ENCODE assay signal across 10 mouse cellular contexts in the genomic region with DNA sequence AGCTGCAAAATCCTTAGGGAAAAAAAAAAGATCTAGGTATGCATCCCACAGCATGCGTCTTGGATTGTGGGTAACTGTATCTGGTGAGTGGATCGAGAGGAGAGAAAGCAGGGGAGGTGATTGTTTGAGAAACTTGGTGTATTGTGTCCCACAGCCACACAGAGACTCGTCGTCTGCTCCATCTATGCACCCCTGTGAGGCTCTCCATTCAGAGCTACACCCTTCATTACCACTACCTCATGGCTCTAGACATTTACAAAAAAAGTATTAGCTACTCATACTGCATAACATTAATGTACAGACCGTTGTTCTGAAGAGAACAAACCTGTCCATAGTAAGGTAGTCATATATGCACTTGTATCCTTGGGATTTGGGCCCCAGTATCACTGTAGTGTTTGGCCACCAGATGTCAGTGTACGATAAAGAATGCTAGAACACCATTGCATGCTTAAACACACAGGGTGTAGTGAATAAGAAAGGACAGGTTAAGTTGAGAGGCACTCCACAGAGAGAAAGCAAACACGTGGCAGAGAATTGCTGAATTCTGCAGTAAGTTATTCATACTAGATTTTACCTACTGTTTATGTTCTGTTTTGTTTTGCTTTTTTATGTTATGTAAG.
DNase-seq lines count a peak whose midpoint lies in the region; ATAC-seq and TF ChIP-seq lines count a peak whose summit lies in the region.
"Had no signal": no experiment of that assay in that cellular context is flagged by ENCODE, and none has a peak within 500 bp of the region (broad histone marks: within the 10 kb centered on the region; RNA-seq: fewer than 3 reads in every experiment).

No protein-coding gene starts in this region.

- no peak for DNase-seq in cerebellum, adult 11-12 months
- DNase-seq in right cerebral cortex, adult 18-20 months, result peak; percentile 39
- no peak for DNase-seq in right cerebral cortex, postnatal 36 days (ENCODE audit: low spot score in 2 of 2)
- DNase-seq in kidney, postnatal 0 days (ENCODE audit: low spot score), result peak; percentile 59
- DNase-seq in urinary bladder, postnatal 10 days (ENCODE audit: low spot score), result no peak

- H3K9me3 ChIP-seq in kidney, postnatal 0 days (replicated peaks; ENCODE audit: low read length), result no peaks in the 10 kb centered on the region
- no peaks in the 10 kb centered on the region for H3K9me3 ChIP-seq in neural tube, embryonic 13.5 days
- H3K9me3 ChIP-seq: embryonic facial prominence, embryonic 12.5 days; stomach, embryonic 15.5 days had no signal

- H3K4me2 ChIP-seq in kidney, postnatal 0 days (ENCODE audit: low read length), result no peak overlapping the region
- no peak overlapping the region for H3K4me2 ChIP-seq in neural tube, embryonic 13.5 days
- H3K4me2 ChIP-seq: embryonic facial prominence, embryonic 12.5 days; stomach, embryonic 15.5 days had no signal

- H3K27me3 ChIP-seq in kidney, postnatal 0 days (ENCODE audit: insufficient read depth, low read length), result no peaks in the 10 kb centered on the region
- no peaks in the 10 kb centered on the region for H3K27me3 ChIP-seq in neural tube, embryonic 13.5 days
- H3K27me3 ChIP-seq: embryonic facial prominence, embryonic 12.5 days; stomach, embryonic 15.5 days had no signal

- no peak overlapping the region for H3K9ac ChIP-seq in kidney, postnatal 0 days (ENCODE audit: low read depth, low read length)
- H3K9ac ChIP-seq in neural tube, embryonic 13.5 days, result no peak overlapping the region
- H3K9ac ChIP-seq: embryonic facial prominence, embryonic 12.5 days; stomach, embryonic 15.5 days had no signal

- peak; percentile 81 for ATAC-seq in cerebellum, adult (ENCODE audit: insufficient number of reproducible peaks, low FRiP score, low TSS enrichment)
- ATAC-seq in kidney, postnatal 0 days (replicated peaks; ENCODE audit: low FRiP score, low read depth), result peak; percentile 74
- peak; percentile 78; the same call in 1 of the 2 replicates for ATAC-seq in neural tube, embryonic 13.5 days (ENCODE audit: low read depth)
- no peak for ATAC-seq in inflammation-experienced regulatory T-cells, adult 6 months

- TF ChIP-seq CTCF in kidney, postnatal 0 days (IDR thresholded peaks at IDR 0.05; ENCODE audit: low read depth), result peak; percentile 75

- H3K4me3 ChIP-seq in kidney, postnatal 0 days (replicated peaks; ENCODE audit: low read depth, low read length), result no peak overlapping the region
- H3K4me3 ChIP-seq in neural tube, embryonic 13.5 days, result no peak overlapping the region
- H3K4me3 ChIP-seq: embryonic facial prominence, embryonic 12.5 days; stomach, embryonic 15.5 days had no signal

- no peaks in the 10 kb centered on the region for H3K4me1 ChIP-seq in kidney, postnatal 0 days (replicated peaks; ENCODE audit: insufficient read depth, low read length)
- no peaks in the 10 kb centered on the region for H3K4me1 ChIP-seq in neural tube, embryonic 13.5 days (replicated peaks)
- H3K4me1 ChIP-seq: embryonic facial prominence, embryonic 12.5 days; stomach, embryonic 15.5 days had no signal

- WGBS in kidney, postnatal 0 days, result 51% methylated on average over 7 of the region's 7 CpGs
- 56% methylated on average over 7 of the region's 7 CpGs for WGBS in neural tube, embryonic 13.5 days

- H3K36me3 ChIP-seq in kidney, postnatal 0 days (ENCODE audit: insufficient read depth, low read length), result no peaks in the 10 kb centered on the region
- no peaks in the 10 kb centered on the region for H3K36me3 ChIP-seq in neural tube, embryonic 13.5 days
- H3K36me3 ChIP-seq: embryonic facial prominence, embryonic 12.5 days; stomach, embryonic 15.5 days had no signal

- H3K27ac ChIP-seq in kidney, postnatal 0 days, result no peak overlapping the region
- no peak overlapping the region for H3K27ac ChIP-seq in neural tube, embryonic 13.5 days (replicated peaks)
- H3K27ac ChIP-seq: embryonic facial prominence, embryonic 12.5 days; stomach, embryonic 15.5 days had no signal

Comparison
In these comparisons a context has a peak if more than half of its experiments do, and no peak if none do; other contexts are left out.
1. DNase-seq: peak in right cerebral cortex, adult 18-20 months (single experiment) and kidney, postnatal 0 days (single experiment); none in cerebellum, adult 11-12 months (single experiment), right cerebral cortex, postnatal 36 days (0 of 2) and urinary bladder, postnatal 10 days (single experiment).